Mouse (Mus musculus): ENCODE results near the gene Daam2.

- TF ChIP-seq CTCF (IDR thresholded peaks at IDR 0.05; ENCODE audit: control insufficient read depth, insufficient read depth, insufficient read length) (no peak), FOSL1 (IDR thresholded peaks at IDR 0.05; ENCODE audit: insufficient read depth, low read length, poor library complexity, severe bottlenecking) (no peak), MYOG (IDR thresholded peaks at IDR 0.05; ENCODE audit: control insufficient read depth, extremely low read depth, insufficient read length) (no peak), MYOD1 (IDR thresholded peaks at IDR 0.05; ENCODE audit: control insufficient read depth, insufficient read length, low read depth) (no peak), MAX (IDR thresholded peaks at IDR 0.05) (no peak)
These were observed 39.6 kb downstream of the Daam2 start for GRCm38 (mm10) chr17:49524584-49524983.

Data from C2C12 (cell line).